ENCODE assay signal across 15 mouse cellular contexts in the genomic region with DNA sequence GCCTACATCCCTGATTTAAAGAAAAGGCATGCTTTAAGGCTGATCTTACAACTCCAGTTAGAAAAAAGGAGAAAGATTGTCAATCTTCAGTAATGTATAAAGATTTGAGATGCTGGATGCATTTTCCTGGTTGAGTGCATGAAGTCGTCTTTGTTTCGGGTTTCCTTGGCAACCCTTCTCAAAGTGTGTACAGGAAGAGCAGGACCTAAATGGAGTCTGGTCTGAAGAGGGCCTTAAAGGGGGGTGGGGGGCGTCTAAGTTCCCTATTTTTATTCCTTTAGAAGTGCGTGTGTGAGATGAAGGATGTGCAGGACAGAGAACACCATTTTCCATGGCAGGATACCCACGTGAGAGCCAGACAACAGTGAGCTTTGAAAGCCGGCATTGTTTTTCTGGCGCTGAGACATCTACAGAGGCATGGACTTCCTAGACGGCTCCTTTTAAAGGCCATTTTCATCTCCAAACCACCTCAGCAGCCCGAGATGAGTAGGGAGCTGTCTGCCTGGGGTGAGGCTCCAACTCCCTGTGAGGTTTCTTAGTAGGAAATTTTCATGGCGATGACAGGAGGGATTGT.
A peak's percentile ranks its signal among the peaks of the same experiment; 100 is the strongest.
DNase-seq lines count a peak whose midpoint lies in the region; ATAC-seq lines count a peak whose summit lies in the region.
"Had no signal": no experiment of that assay in that cellular context is flagged by ENCODE, and none has a peak within 500 bp of the region (broad histone marks: within the 10 kb centered on the region; RNA-seq: fewer than 3 reads in every experiment).

No protein-coding gene starts in this region.

- no peak overlapping the region for H3K4me3 ChIP-seq in midbrain, embryonic 11.5 days (ENCODE audit: low read depth, low read length)
- H3K4me3 ChIP-seq in midbrain, embryonic 10.5 days, result no peak overlapping the region
- H3K4me3 ChIP-seq in forebrain, embryonic 11.5 days (ENCODE audit: low read depth, low read length), result no peak overlapping the region
- H3K4me3 ChIP-seq in hindbrain, embryonic 15.5 days, result no peak overlapping the region
- H3K4me3 ChIP-seq: liver, embryonic 12.5 days had no signal

- no peaks in the 10 kb centered on the region for H3K9me3 ChIP-seq in midbrain, embryonic 11.5 days (ENCODE audit: control insufficient read depth, low read length)
- H3K9me3 ChIP-seq in midbrain, embryonic 10.5 days (replicated peaks), result no peaks in the 10 kb centered on the region
- H3K9me3 ChIP-seq in forebrain, embryonic 11.5 days (ENCODE audit: control insufficient read depth, low read length), result no peaks in the 10 kb centered on the region
- no peaks in the 10 kb centered on the region for H3K9me3 ChIP-seq in hindbrain, embryonic 15.5 days
- H3K9me3 ChIP-seq: liver, embryonic 12.5 days had no signal

- H3K36me3 ChIP-seq in midbrain, embryonic 11.5 days (ENCODE audit: control insufficient read depth, insufficient read depth, low read length), result no peaks in the 10 kb centered on the region
- H3K36me3 ChIP-seq in midbrain, embryonic 10.5 days, result no peaks in the 10 kb centered on the region
- H3K36me3 ChIP-seq in forebrain, embryonic 11.5 days (ENCODE audit: control insufficient read depth, insufficient read depth, low read length), result no peaks in the 10 kb centered on the region
- H3K36me3 ChIP-seq in hindbrain, embryonic 15.5 days, result no peaks in the 10 kb centered on the region
- H3K36me3 ChIP-seq: liver, embryonic 12.5 days had no signal

- DNase-seq in midbrain, embryonic 11.5 days (ENCODE audit: low spot score, missing footprints), result peak; percentile 81
- DNase-seq in midbrain, embryonic 10.5 days (ENCODE audit: low spot score), result no peak
- no peak for DNase-seq in forebrain, embryonic 11.5 days (ENCODE audit: low spot score)
- DNase-seq in retina, embryonic 14.5 days (ENCODE audit: low spot score), result peak; percentile 16
- DNase-seq in heart, adult 18-20 months, result no peak
- DNase-seq: adrenal gland, postnatal 36 days; cerebellum, adult 11-12 months; gastrocnemius, postnatal 25 days; thymus, postnatal 36 days had no signal

- H3K27ac ChIP-seq in midbrain, embryonic 11.5 days (ENCODE audit: low read depth, low read length), result no peak overlapping the region
- no peak overlapping the region; the same call in 1 of the 2 replicates for H3K27ac ChIP-seq in midbrain, embryonic 10.5 days (replicated peaks)
- H3K27ac ChIP-seq in forebrain, embryonic 11.5 days (ENCODE audit: low read depth, low read length), result no peak overlapping the region
- H3K27ac ChIP-seq in hindbrain, embryonic 15.5 days (replicated peaks), result no peak overlapping the region
- H3K27ac ChIP-seq: kidney, postnatal 0 days; liver, embryonic 12.5 days had no signal

- peaks cover 6% of the 10 kb centered on the region; the same call in 1 of the 2 replicates for H3K4me1 ChIP-seq in midbrain, embryonic 11.5 days (ENCODE audit: control insufficient read depth, insufficient read depth, low read length)
- peaks cover 7% of the 10 kb centered on the region for H3K4me1 ChIP-seq in midbrain, embryonic 10.5 days
- H3K4me1 ChIP-seq in forebrain, embryonic 11.5 days (replicated peaks; ENCODE audit: control insufficient read depth, insufficient read depth, low read length), result no peaks in the 10 kb centered on the region
- H3K4me1 ChIP-seq in hindbrain, embryonic 15.5 days (replicated peaks), result peaks cover 9% of the 10 kb centered on the region
- H3K4me1 ChIP-seq: liver, embryonic 12.5 days had no signal

- no peak; the same call in 1 of the 2 replicates for ATAC-seq in midbrain, embryonic 11.5 days (ENCODE audit: low FRiP score)
- 0 out of 2 replicates have a peak, but pooled peaks have one; percentile 57 for ATAC-seq in forebrain, embryonic 11.5 days (replicated peaks; ENCODE audit: low FRiP score)
- ATAC-seq in hindbrain, embryonic 15.5 days (ENCODE audit: low FRiP score, low read depth), result 0 out of 2 replicates have a peak, but pooled peaks have one; percentile 45
- no peak for ATAC-seq in megakaryocyte, adult 5-6 weeks (ENCODE audit: poor library complexity, severe bottlenecking)
- ATAC-seq in granulocyte monocyte progenitor cell, adult 5-6 weeks (replicated peaks; ENCODE audit: poor library complexity, severe bottlenecking), result no peak
- ATAC-seq: inflammation-experienced regulatory T-cells, adult 6 months; liver, embryonic 12.5 days had no signal

- H3K27me3 ChIP-seq in midbrain, embryonic 11.5 days (ENCODE audit: control insufficient read depth, insufficient read depth, low read length), result no peaks in the 10 kb centered on the region
- no peaks in the 10 kb centered on the region for H3K27me3 ChIP-seq in midbrain, embryonic 10.5 days (ENCODE audit: low read depth, poor library complexity, severe bottlenecking)
- no peaks in the 10 kb centered on the region for H3K27me3 ChIP-seq in forebrain, embryonic 11.5 days (ENCODE audit: control insufficient read depth, insufficient read depth, low read length)
- no peaks in the 10 kb centered on the region for H3K27me3 ChIP-seq in hindbrain, embryonic 15.5 days
- H3K27me3 ChIP-seq: liver, embryonic 12.5 days had no signal

- 44% methylated on average over 10 of the region's 10 CpGs for WGBS in midbrain, embryonic 11.5 days
- 52% methylated on average over 10 of the region's 10 CpGs for WGBS in midbrain, embryonic 10.5 days
- 33% methylated on average over 10 of the region's 10 CpGs for WGBS in forebrain, embryonic 11.5 days
- 14% methylated on average over 10 of the region's 10 CpGs for WGBS in hindbrain, embryonic 15.5 days

- H3K4me2 ChIP-seq in midbrain, embryonic 11.5 days, result no peak overlapping the region
- H3K4me2 ChIP-seq in forebrain, embryonic 11.5 days (ENCODE audit: low read depth, low read length, severe bottlenecking), result no peak overlapping the region
- H3K4me2 ChIP-seq in hindbrain, embryonic 15.5 days, result peak overlapping the region; percentile 30; the same call in 1 of the 2 replicates
- H3K4me2 ChIP-seq: liver, embryonic 12.5 days had no signal

- no peak overlapping the region for H3K9ac ChIP-seq in midbrain, embryonic 11.5 days (ENCODE audit: low read length)
- H3K9ac ChIP-seq in forebrain, embryonic 11.5 days (ENCODE audit: low read length), result no peak overlapping the region
- no peak overlapping the region for H3K9ac ChIP-seq in hindbrain, embryonic 15.5 days
- H3K9ac ChIP-seq: liver, embryonic 12.5 days had no signal

Comparison
In these comparisons a context has a peak if more than half of its experiments do, and no peak if none do; other contexts are left out.
1. DNase-seq: peak in midbrain, embryonic 11.5 days (single experiment) and retina, embryonic 14.5 days (single experiment); none in midbrain, embryonic 10.5 days (single experiment), forebrain, embryonic 11.5 days (single experiment) and heart, adult 18-20 months (0 of 2).
2. ATAC-seq: peak in forebrain, embryonic 11.5 days (single experiment) and hindbrain, embryonic 15.5 days (single experiment); none in midbrain, embryonic 11.5 days (single experiment), megakaryocyte, adult 5-6 weeks (single experiment) and granulocyte monocyte progenitor cell, adult 5-6 weeks (single experiment).